Mouse (Mus musculus): ENCODE measurements around the gene Cacna1s. TPM values are rescaled to one million over a fixed set of nuclear protein-coding genes. Genes with fewer than 3 reads are reported as not detected.

Gene Cacna1s
- polyA plus RNA-seq, 1 experiment from 2014 or later, result 0.47 TPM

GRCm38 (mm10) chr1:136094807-136095206 lies 42.3 kb downstream of the Cacna1s start:
- no peak overlapping the region for H3K4me2 ChIP-seq (replicated peaks)

GRCm38 (mm10) chr1:136102094-136102493 lies 49.5 kb downstream of the Cacna1s start:
- peaks cover 35% of the 10 kb centered on the region for H3K4me1 ChIP-seq
- 73% methylated on average over 4 of the region's 4 CpGs for WGBS

More at GRCm38 (mm10) chr1:136094807-136095206, 42.3 kb downstream of the Cacna1s start:
- ATAC-seq (replicated peaks), result no peak
- H3K4me1 ChIP-seq, result no peaks in the 10 kb centered on the region
- no peaks in the 10 kb centered on the region for H3K27me3 ChIP-seq
- 77% methylated on average over 5 of the region's 5 CpGs for WGBS
- no peak overlapping the region for H3K9ac ChIP-seq (replicated peaks)
- no peak overlapping the region for H3K4me3 ChIP-seq
- no peaks in the 10 kb centered on the region for H3K9me3 ChIP-seq
- no peaks in the 10 kb centered on the region for H3K36me3 ChIP-seq
- H3K27ac ChIP-seq (replicated peaks), result no peak overlapping the region

GRCm38 (mm10) chr1:136102551-136102950 lies 50.0 kb downstream of the Cacna1s start:
- Histone ChIP-seq H3K36me3 (no peaks in the 10 kb centered on the region), H3K9me3 (no peaks in the 10 kb centered on the region), H3K4me3 (no peak overlapping the region), H3K27me3 (no peaks in the 10 kb centered on the region), H3K27ac (replicated peaks) (peak overlapping the region; percentile 89), H3K4me1 (peaks cover 35% of the 10 kb centered on the region), H3K9ac (replicated peaks) (no peak overlapping the region), H3K4me2 (replicated peaks) (no peak overlapping the region)
- 46% methylated on average over 3 of the region's 3 CpGs for WGBS
- 0 out of 2 replicates have a peak, but pooled peaks have one; percentile 1 for ATAC-seq (replicated peaks)

More at GRCm38 (mm10) chr1:136102094-136102493, 49.5 kb downstream of the Cacna1s start:
- no peak for ATAC-seq (replicated peaks)
- no peaks in the 10 kb centered on the region for H3K27me3 ChIP-seq
- no peaks in the 10 kb centered on the region for H3K36me3 ChIP-seq
- H3K9ac ChIP-seq (replicated peaks), result no peak overlapping the region
- no peak overlapping the region for H3K4me3 ChIP-seq
- H3K27ac ChIP-seq (replicated peaks), result peak overlapping the region; percentile 89
- no peaks in the 10 kb centered on the region for H3K9me3 ChIP-seq
- no peak overlapping the region for H3K4me2 ChIP-seq (replicated peaks)

GRCm38 (mm10) chr1:136102981-136103380 lies 50.4 kb downstream of the Cacna1s start:
- H3K27ac ChIP-seq (replicated peaks), result peak overlapping the region; percentile 89
- H3K9me3 ChIP-seq, result no peaks in the 10 kb centered on the region
- no peak overlapping the region for H3K9ac ChIP-seq (replicated peaks)
- no peak overlapping the region for H3K4me3 ChIP-seq
- peaks cover 35% of the 10 kb centered on the region for H3K4me1 ChIP-seq
- H3K4me2 ChIP-seq (replicated peaks), result no peak overlapping the region
- peak; percentile 93 for ATAC-seq (replicated peaks)
- H3K36me3 ChIP-seq, result no peaks in the 10 kb centered on the region
- H3K27me3 ChIP-seq, result no peaks in the 10 kb centered on the region
- 27% methylated on average over 2 of the region's 2 CpGs for WGBS

GRCm38 (mm10) chr1:136103696-136104095 lies 51.1 kb downstream of the Cacna1s start:
- H3K27ac ChIP-seq (replicated peaks), result peak overlapping the region; percentile 89
- WGBS, result 56% methylated on average over 7 of the region's 7 CpGs
- no peak for ATAC-seq (replicated peaks)

GRCm38 (mm10) chr1:136104741-136105140 lies 52.2 kb downstream of the Cacna1s start:
- Histone ChIP-seq H3K27me3 (no peaks in the 10 kb centered on the region), H3K4me2 (replicated peaks) (no peak overlapping the region), H3K4me1 (peaks cover 35% of the 10 kb centered on the region), H3K27ac (replicated peaks) (peak overlapping the region; percentile 89), H3K9me3 (no peaks in the 10 kb centered on the region), H3K36me3 (no peaks in the 10 kb centered on the region), H3K9ac (replicated peaks) (no peak overlapping the region), H3K4me3 (no peak overlapping the region)
- no peak for ATAC-seq (replicated peaks)
- 41% methylated on average over 4 of the region's 4 CpGs for WGBS

More at GRCm38 (mm10) chr1:136103696-136104095, 51.1 kb downstream of the Cacna1s start:
- no peak overlapping the region for H3K4me2 ChIP-seq (replicated peaks)
- no peaks in the 10 kb centered on the region for H3K36me3 ChIP-seq
- no peak overlapping the region for H3K9ac ChIP-seq (replicated peaks)
- H3K4me1 ChIP-seq, result peaks cover 35% of the 10 kb centered on the region
- no peaks in the 10 kb centered on the region for H3K9me3 ChIP-seq
- no peaks in the 10 kb centered on the region for H3K27me3 ChIP-seq
- no peak overlapping the region for H3K4me3 ChIP-seq

- Histone ChIP-seq H3K27me3 (no peaks in the 10 kb centered on the region), H3K9ac (replicated peaks) (no peak overlapping the region), H3K27ac (replicated peaks) (no peak overlapping the region), H3K4me2 (replicated peaks) (no peak overlapping the region), H3K4me1 (peaks cover 12% of the 10 kb centered on the region), H3K9me3 (no peaks in the 10 kb centered on the region), H3K36me3 (no peaks in the 10 kb centered on the region), H3K4me3 (no peak overlapping the region)
- WGBS, result 88% methylated on average over 2 of the region's 2 CpGs
- ATAC-seq (replicated peaks), result no peak
Observed at GRCm38 (mm10) chr1:136109464-136109863, 56.9 kb downstream of the Cacna1s start.

- no peak for ATAC-seq (replicated peaks)
- H3K36me3 ChIP-seq, result no peaks in the 10 kb centered on the region
- no peaks in the 10 kb centered on the region for H3K9me3 ChIP-seq
- H3K4me1 ChIP-seq, result peaks cover 13% of the 10 kb centered on the region
- WGBS, result 36% methylated on average over 3 of the region's 3 CpGs
- H3K4me2 ChIP-seq (replicated peaks), result no peak overlapping the region
- H3K27ac ChIP-seq (replicated peaks), result no peak overlapping the region
- H3K27me3 ChIP-seq, result no peaks in the 10 kb centered on the region
- H3K4me3 ChIP-seq, result no peak overlapping the region
- H3K9ac ChIP-seq (replicated peaks), result no peak overlapping the region
Observed at GRCm38 (mm10) chr1:136116183-136116582, 63.6 kb downstream of the Cacna1s start.

- ATAC-seq (replicated peaks), result no peak
- Histone ChIP-seq H3K4me3 (no peak overlapping the region), H3K9ac (replicated peaks) (no peak overlapping the region), H3K4me1 (peaks cover 13% of the 10 kb centered on the region), H3K27ac (replicated peaks) (no peak overlapping the region), H3K27me3 (no peaks in the 10 kb centered on the region), H3K36me3 (no peaks in the 10 kb centered on the region), H3K9me3 (no peaks in the 10 kb centered on the region), H3K4me2 (replicated peaks) (no peak overlapping the region)
- 83% methylated on average over 9 of the region's 9 CpGs for WGBS
Observed at GRCm38 (mm10) chr1:136117069-136117468, 64.5 kb downstream of the Cacna1s start.

- Histone ChIP-seq H3K4me2 (replicated peaks) (no peak overlapping the region), H3K9ac (replicated peaks) (no peak overlapping the region), H3K27ac (replicated peaks) (no peak overlapping the region), H3K4me1 (peaks cover 13% of the 10 kb centered on the region), H3K9me3 (no peaks in the 10 kb centered on the region), H3K27me3 (no peaks in the 10 kb centered on the region), H3K4me3 (no peak overlapping the region), H3K36me3 (no peaks in the 10 kb centered on the region)
- ATAC-seq (replicated peaks), result peak; percentile 44
- 38% methylated on average over 8 of the region's 8 CpGs for WGBS
Observed at GRCm38 (mm10) chr1:136118875-136119274, 66.3 kb downstream of the Cacna1s start.

- no peak overlapping the region for H3K4me3 ChIP-seq
- no peak overlapping the region for H3K9ac ChIP-seq (replicated peaks)
- H3K27ac ChIP-seq (replicated peaks), result no peak overlapping the region
- H3K4me2 ChIP-seq (replicated peaks), result no peak overlapping the region
- no peaks in the 10 kb centered on the region for H3K9me3 ChIP-seq
- H3K27me3 ChIP-seq, result no peaks in the 10 kb centered on the region
- WGBS, result 74% methylated on average over 7 of the region's 7 CpGs
- peak; percentile 27; the same call in 1 of the 2 replicates for ATAC-seq (replicated peaks)
- peaks cover 13% of the 10 kb centered on the region for H3K4me1 ChIP-seq
- H3K36me3 ChIP-seq, result no peaks in the 10 kb centered on the region
Observed at GRCm38 (mm10) chr1:136119571-136120262, 67.2 kb downstream of the Cacna1s start.

- 70% methylated on average over 1 of the region's 1 CpGs for WGBS
- Histone ChIP-seq H3K27ac (replicated peaks) (no peak overlapping the region), H3K4me3 (no peak overlapping the region), H3K9me3 (no peaks in the 10 kb centered on the region), H3K36me3 (no peaks in the 10 kb centered on the region), H3K27me3 (no peaks in the 10 kb centered on the region), H3K4me2 (replicated peaks) (no peak overlapping the region), H3K9ac (replicated peaks) (no peak overlapping the region), H3K4me1 (peaks cover 13% of the 10 kb centered on the region)
- ATAC-seq (replicated peaks), result no peak
Observed at GRCm38 (mm10) chr1:136120263-136120603, 67.7 kb downstream of the Cacna1s start.

GRCm38 (mm10) chr1:136120785-136121184 lies 68.2 kb downstream of the Cacna1s start:
- Histone ChIP-seq H3K27ac (replicated peaks) (no peak overlapping the region), H3K9me3 (no peaks in the 10 kb centered on the region), H3K9ac (replicated peaks) (no peak overlapping the region), H3K4me1 (peaks cover 13% of the 10 kb centered on the region), H3K27me3 (no peaks in the 10 kb centered on the region), H3K4me3 (no peak overlapping the region), H3K36me3 (no peaks in the 10 kb centered on the region), H3K4me2 (replicated peaks) (no peak overlapping the region)
- no peak for ATAC-seq (replicated peaks)
- 54% methylated on average over 6 of the region's 6 CpGs for WGBS
